Mouse (Mus musculus) midbrain, embryonic 12.5 days (tissue): ENCODE measurements around the gene Gimap5. TPM values are rescaled to one million over a fixed set of nuclear protein-coding genes. Genes with fewer than 3 reads are reported as not detected.

Source experiments
- ATAC-seq: fragments of 200-750 bp; cut with Nextera tagmentation; 2 replicates; pipeline ENCODE4 v1.8.0; 2017; ENCODE audit warnings: low read depth, moderate TSS enrichment, moderate library complexity; ENCODE audit not compliant: low FRiP score
- H3K27ac ChIP-seq: fragments of 300-500 bp; sonication (generic); replicated peaks from 2 replicates; pipeline ENCODE4 v1.5.1; 2016; ENCODE audit warnings: mild to moderate bottlenecking
- H3K27me3 ChIP-seq: fragments of 300-500 bp; sonication (generic); 2 replicates; pipeline ENCODE4 v1.6.1; 2016; ENCODE audit warnings: mild to moderate bottlenecking
- H3K36me3 ChIP-seq: fragments of 300-500 bp; sonication (generic); 2 replicates; pipeline ENCODE4 v1.6.1; 2016
- H3K4me1 ChIP-seq: fragments of 300-500 bp; sonication (generic); 2 replicates; pipeline ENCODE4 v1.6.1; 2016
- H3K4me2 ChIP-seq: fragments of 300-500 bp; sonication (generic); replicated peaks from 2 replicates; pipeline ENCODE4 v1.6.1; 2016; ENCODE audit warnings: mild to moderate bottlenecking, moderate library complexity
- H3K4me3 ChIP-seq: fragments of 300-500 bp; sonication (generic); 2 replicates; pipeline ENCODE4 v1.5.1; 2016; ENCODE audit warnings: mild to moderate bottlenecking
- H3K9ac ChIP-seq: fragments of 300-500 bp; sonication (generic); replicated peaks from 2 replicates; pipeline ENCODE4 v1.6.1; 2016; ENCODE audit warnings: mild to moderate bottlenecking, moderate library complexity
- H3K9me3 ChIP-seq: fragments of 300-500 bp; sonication (generic); 2 replicates; pipeline ENCODE4 v1.6.1; 2016; ENCODE audit warnings: mild to moderate bottlenecking
- whole genome bisulfite sequencing: fragments of 180-500 bp; shearing (Covaris S2); methylation state at CpG from one replicate; pipeline ENCODE4 v1.1.7; 2016; 5-methylcytosine and 5-hydroxymethylcytosine counted together
- polyA plus RNA-seq: library from polyadenylated mRNA; unstranded; fragments of >200 nt; fragmentation: Nextera tagmentation; extraction: Ambion mirVana; gene quantifications from 2 replicates; pipeline ENCODE4 v1.2.1, GENCODE M21; 2016

The Gimap5 gene
- polyA plus RNA-seq, 1 experiment from 2014 or later, result 0.87 TPM

GRCm38 (mm10) chr6:48785189-48785588 is 39.2 kb downstream of the Gimap5 start:
- no peak for ATAC-seq
- WGBS, result 80% methylated on average over 1 of the region's 1 CpGs
- no peak overlapping the region for H3K27ac ChIP-seq
- H3K27me3 ChIP-seq, result no peaks in the 10 kb centered on the region
- no peaks in the 10 kb centered on the region for H3K9me3 ChIP-seq
- H3K9ac ChIP-seq, result no peak overlapping the region
- H3K4me1 ChIP-seq, result no peaks in the 10 kb centered on the region
- H3K4me2 ChIP-seq, result no peak overlapping the region
- H3K4me3 ChIP-seq, result no peak overlapping the region
- no peaks in the 10 kb centered on the region for H3K36me3 ChIP-seq

- Histone ChIP-seq H3K4me3 (no peak overlapping the region), H3K27ac (no peak overlapping the region), H3K4me1 (no peaks in the 10 kb centered on the region), H3K36me3 (no peaks in the 10 kb centered on the region), H3K9me3 (no peaks in the 10 kb centered on the region), H3K4me2 (no peak overlapping the region), H3K27me3 (no peaks in the 10 kb centered on the region), H3K9ac (no peak overlapping the region)
- 84% methylated on average over 2 of the region's 2 CpGs for WGBS
- ATAC-seq, result no peak
Observed at GRCm38 (mm10) chr6:48785601-48786000, 39.6 kb downstream of the Gimap5 start.

- no peak overlapping the region for H3K27ac ChIP-seq
- H3K4me1 ChIP-seq, result no peaks in the 10 kb centered on the region
- H3K36me3 ChIP-seq, result no peaks in the 10 kb centered on the region
- no peak overlapping the region for H3K9ac ChIP-seq
- no peak overlapping the region for H3K4me3 ChIP-seq
- WGBS, result 91% methylated on average over 2 of the region's 2 CpGs
- no peaks in the 10 kb centered on the region for H3K27me3 ChIP-seq
- no peaks in the 10 kb centered on the region for H3K9me3 ChIP-seq
- no peak for ATAC-seq
- H3K4me2 ChIP-seq, result no peak overlapping the region
Observed at GRCm38 (mm10) chr6:48787867-48788266, 41.9 kb downstream of the Gimap5 start.

- Histone ChIP-seq H3K27ac (no peak overlapping the region), H3K4me1 (no peaks in the 10 kb centered on the region), H3K4me3 (no peak overlapping the region), H3K9me3 (0 out of 2 replicates have a peak, but pooled peaks cover 2% of the 10 kb centered on the region), H3K27me3 (no peaks in the 10 kb centered on the region), H3K36me3 (no peaks in the 10 kb centered on the region), H3K9ac (no peak overlapping the region), H3K4me2 (no peak overlapping the region)
- no peak for ATAC-seq
- WGBS, result 94% methylated on average over 1 of the region's 1 CpGs
Observed at GRCm38 (mm10) chr6:48801897-48802296, 55.9 kb downstream of the Gimap5 start.

- Histone ChIP-seq H3K9ac (no peak overlapping the region), H3K27me3 (no peaks in the 10 kb centered on the region), H3K4me3 (no peak overlapping the region), H3K36me3 (no peaks in the 10 kb centered on the region), H3K4me1 (no peaks in the 10 kb centered on the region), H3K4me2 (no peak overlapping the region), H3K9me3 (0 out of 2 replicates have a peak, but pooled peaks cover 2% of the 10 kb centered on the region), H3K27ac (no peak overlapping the region)
- no peak for ATAC-seq
Observed at GRCm38 (mm10) chr6:48803406-48804051, 57.5 kb downstream of the Gimap5 start.

Other genes with a start within 250 kb of the Gimap5 start
- gene Atp6v0e2, start 208.6 kb upstream of the Gimap5 start, polyA plus RNA-seq, result 85.7 and 89.9 TPM in 2 replicates
- gene Lrrc61, start 191.4 kb upstream of the Gimap5 start, polyA plus RNA-seq, result 18.1 and 22.3 TPM in 2 replicates
- gene Rarres2, start 173.4 kb upstream of the Gimap5 start, polyA plus RNA-seq, result 1.7 and 3.1 TPM in 2 replicates
- gene Gm45021, start 156.6 kb upstream of the Gimap5 start, polyA plus RNA-seq, result not detected in 2 replicates
- gene Repin1, start 152.3 kb upstream of the Gimap5 start, polyA plus RNA-seq, result 50.1 and 54.1 TPM in 2 replicates
- gene Gm44965, start 152.3 kb upstream of the Gimap5 start, polyA plus RNA-seq, result 0.65 TPM in 1 of 2 replicates, not detected in the other
- gene Zfp775, start 144.1 kb upstream of the Gimap5 start, polyA plus RNA-seq, result 13.3 and 15.7 TPM in 2 replicates
- 1.4 and 1.5 TPM in 2 replicates for gene AI854703, start 119.4 kb upstream of the Gimap5 start, polyA plus RNA-seq
- gene Gimap8, start 99.0 kb upstream of the Gimap5 start, polyA plus RNA-seq, result 0.45 and 0.77 TPM in 2 replicates
- gene Gimap9, start 70.1 kb upstream of the Gimap5 start, polyA plus RNA-seq, result 1.7 and 2.6 TPM in 2 replicates
- gene Gimap4, start 61.6 kb upstream of the Gimap5 start, polyA plus RNA-seq, result 2.3 and 3.0 TPM in 2 replicates
- gene Gimap6, start 38.0 kb upstream of the Gimap5 start, polyA plus RNA-seq, result 5.7 and 6.9 TPM in 2 replicates
- not detected in 2 replicates for gene Gm28053, start 27.6 kb upstream of the Gimap5 start, polyA plus RNA-seq
- gene Gimap7, start 27.6 kb upstream of the Gimap5 start, polyA plus RNA-seq, result not detected in 2 replicates
- gene Gimap1, start 7.1 kb upstream of the Gimap5 start, polyA plus RNA-seq, result 5.0 and 5.5 TPM in 2 replicates
- gene Gimap3, start 24.7 kb downstream of the Gimap5 start, polyA plus RNA-seq, result not detected in 2 replicates
- gene Tmem176a, start 94.7 kb downstream of the Gimap5 start, polyA plus RNA-seq, result 18.5 and 18.6 TPM in 2 replicates
- 64.5 and 86.7 TPM in 2 replicates for gene Tmem176b, start 95.3 kb downstream of the Gimap5 start, polyA plus RNA-seq
- not detected in 2 replicates for gene Aoc1, start 126.7 kb downstream of the Gimap5 start, polyA plus RNA-seq
- not detected in 2 replicates for gene 1600015I10Rik, start 183.7 kb downstream of the Gimap5 start, polyA plus RNA-seq
- gene Doxl2, start 228.8 kb downstream of the Gimap5 start, polyA plus RNA-seq, result not detected in 2 replicates
- gene Svs1, start 240.7 kb downstream of the Gimap5 start, polyA plus RNA-seq, result not detected in 2 replicates